Mouse (Mus musculus) MEL (cell line): ENCODE measurements around the gene Hist1h2ad. TPM values are rescaled to one million over a fixed set of nuclear protein-coding genes. Genes with fewer than 3 reads are reported as not detected.

Source experiments
- DNase-seq: peaks from one replicate; pipeline ENCODE4 v3.0.0; 2011; ENCODE audit warnings: low read depth, low spot score
- H3K27ac ChIP-seq: 2 replicates; pipeline ENCODE4 v1.5.1; 2012; ENCODE audit warnings: low read depth, mild to moderate bottlenecking, control low read depth, low read length, moderate library complexity; ENCODE audit not compliant: control insufficient read depth
- H3K27me3 ChIP-seq, 2 experiments: fragments of 150-350 bp in 1 of 2; sonication (generic) in 1 of 2; 2 replicates each; pipeline ENCODE4 v1.6.1; 2012; ENCODE audit warnings: low read length in 2 of 2, mild to moderate bottlenecking in 2 of 2, improper control_type of control experiment in 1 of 2, moderate library complexity in 1 of 2; ENCODE audit not compliant: insufficient read depth in 2 of 2, control insufficient read depth in 1 of 2
- H3K36me3 ChIP-seq, 2 experiments: 2 replicates each; pipeline ENCODE4 v1.6.1; 2012 to 2014; ENCODE audit warnings: low read length in 2 of 2, improper control_type of control experiment in 1 of 2, inconsistent platforms in 1 of 2, mild to moderate bottlenecking in 1 of 2; ENCODE audit not compliant: insufficient read depth in 2 of 2, control insufficient read depth in 1 of 2
- H3K4me1 ChIP-seq, 2 experiments: fragments of 150-350 bp in 1 of 2; sonication (generic) in 1 of 2; 2 replicates each; pipeline ENCODE4 v1.6.1; 2012; ENCODE audit warnings: low read length in 2 of 2, improper control_type of control experiment in 1 of 2, mild to moderate bottlenecking in 1 of 2; ENCODE audit not compliant: insufficient read depth in 2 of 2, control insufficient read depth in 1 of 2
- H3K4me3 ChIP-seq, 2 experiments: fragments of 150-350 bp in 1 of 2; sonication (generic) in 1 of 2; 2 replicates each; pipeline ENCODE4 v1.5.1; 2012; ENCODE audit warnings: low read depth in 2 of 2, low read length in 2 of 2, mild to moderate bottlenecking in 2 of 2, moderate library complexity in 2 of 2, control low read depth in 1 of 2, improper control_type of control experiment in 1 of 2; ENCODE audit not compliant: control insufficient read depth in 1 of 2, insufficient read depth in 1 of 2
- H3K79me2 ChIP-seq: 2 replicates; pipeline ENCODE4 v1.6.1; 2012; ENCODE audit warnings: mild to moderate bottlenecking, low read length, moderate library complexity; ENCODE audit not compliant: control insufficient read depth, poor library complexity, insufficient read depth
- H3K9ac ChIP-seq: 2 replicates; pipeline ENCODE4 v1.6.1; 2012; ENCODE audit warnings: low read depth, mild to moderate bottlenecking, control low read depth, low read length, moderate library complexity; ENCODE audit not compliant: control insufficient read depth, poor library complexity, severe bottlenecking
- H3K9me3 ChIP-seq: fragments of 150-350 bp; sonication (generic); replicated peaks from 2 replicates; pipeline ENCODE4 v1.6.1; 2012; ENCODE audit warnings: mild to moderate bottlenecking, low read length, improper control_type of control experiment, moderate library complexity; ENCODE audit not compliant: insufficient read depth
- CTCF ChIP-seq, 3 experiments: IDR thresholded peaks in 2 of 3; conservative IDR thresholded peaks in 1 of 3; 2 replicates each; pipeline ENCODE4 v1.5.1; 2011 to 2012; ENCODE audit warnings: low read length in 3 of 3, low read depth in 2 of 3, mild to moderate bottlenecking in 2 of 3, improper control_type of control experiment in 1 of 3, inconsistent platforms in 1 of 3, mixed read lengths in 1 of 3, moderate library complexity in 1 of 3; ENCODE audit not compliant: control insufficient read depth in 1 of 3, insufficient read depth in 1 of 3, poor library complexity in 1 of 3, severe bottlenecking in 1 of 3
- GATA1 ChIP-seq: IDR thresholded peaks from 2 replicates; pipeline ENCODE4 v1.6.1; 2011; ENCODE audit warnings: low read depth, low read length, improper control_type of control experiment
- JUND ChIP-seq: IDR thresholded peaks from 2 replicates; pipeline ENCODE4 v1.6.1; 2011; ENCODE audit warnings: low read depth, mild to moderate bottlenecking, improper control_type of control experiment, low read length
- NELFE ChIP-seq: IDR thresholded peaks from 2 replicates; pipeline ENCODE4 v1.6.1; 2011; ENCODE audit warnings: low read depth, low read length, improper control_type of control experiment
- POLR2A ChIP-seq, 2 experiments: IDR thresholded peaks; 2 replicates each; pipeline ENCODE4 v1.6.1; 2011 to 2012; ENCODE audit warnings: low read length in 2 of 2, mild to moderate bottlenecking in 2 of 2, control low read depth in 1 of 2, improper control_type of control experiment in 1 of 2, low read depth in 1 of 2, moderate library complexity in 1 of 2; ENCODE audit not compliant: control insufficient read depth in 1 of 2, insufficient read depth in 1 of 2, poor library complexity in 1 of 2
- POLR2AphosphoS2 ChIP-seq: IDR thresholded peaks from 2 replicates; pipeline ENCODE4 v1.6.1; 2011; ENCODE audit warnings: low read length, improper control_type of control experiment
- POLR2AphosphoS5 ChIP-seq: IDR thresholded peaks from 2 replicates; pipeline ENCODE4 v1.6.1; 2012; ENCODE audit warnings: low read depth, borderline replicate concordance, mild to moderate bottlenecking, inconsistent platforms, low read length, moderate library complexity, mixed read lengths
- RCOR1 ChIP-seq: IDR thresholded peaks from 2 replicates; pipeline ENCODE4 v1.6.1; 2012; ENCODE audit warnings: low read depth, mild to moderate bottlenecking, inconsistent platforms, low read length, improper control_type of control experiment
- SIN3A ChIP-seq: IDR thresholded peaks from 2 replicates; pipeline ENCODE4 v1.6.1; 2012; ENCODE audit warnings: low read length, improper control_type of control experiment, inconsistent platforms
- SMC3 ChIP-seq: IDR thresholded peaks from 2 replicates; pipeline ENCODE4 v1.6.1; 2011; ENCODE audit warnings: low read depth, low read length, improper control_type of control experiment
- TBP ChIP-seq: IDR thresholded peaks from 2 replicates; pipeline ENCODE4 v1.8.0; 2011; ENCODE audit warnings: low read depth, low read length, improper control_type of control experiment
- TCF12 ChIP-seq: IDR thresholded peaks from 2 replicates; pipeline ENCODE4 v1.6.1; 2014; ENCODE audit warnings: low read depth, mild to moderate bottlenecking, inconsistent platforms, low read length, improper control_type of control experiment, moderate library complexity
- UBTF ChIP-seq: IDR thresholded peaks from 2 replicates; pipeline ENCODE4 v1.6.1; 2012; ENCODE audit warnings: low read depth, mild to moderate bottlenecking, inconsistent platforms, low read length, improper control_type of control experiment, moderate library complexity, borderline replicate concordance; ENCODE audit not compliant: insufficient read depth
- ZC3H11A ChIP-seq: IDR thresholded peaks from 2 replicates; pipeline ENCODE4 v1.6.1; 2012; ENCODE audit warnings: low read depth, mild to moderate bottlenecking, inconsistent platforms, low read length, improper control_type of control experiment
- polyA plus RNA-seq, 2 experiments: library from polyadenylated mRNA; stranded (reverse) in 1 of 2; unstranded in 1 of 2; fragments of >175 nt in 1 of 2; fragments of >200 nt in 1 of 2; gene quantifications; 2 replicates each; pipeline versions ENCODE4 v1.2.1 to v1.2.4; 2012; ENCODE audit warnings: low replicate concordance in 2 of 2, low read depth in 1 of 2; ENCODE audit not compliant: insufficient read length in 2 of 2, insufficient read depth in 1 of 2, missing spikeins in 1 of 2
- total RNA-seq: library from RNA; depleted of rRNA; stranded (reverse); fragments of 300-350 nt; gene quantifications from 2 replicates; pipeline ENCODE4 v1.2.3, GENCODE M21; 2012

Hist1h2ad gene
- total and polyA plus RNA-seq, 3 experiments = 0.14 to 924 TPM; not detected in 1

- TF ChIP-seq NELFE (no peak), SIN3A (no peak), RCOR1 (no peak), ZC3H11A (no peak)
- peak overlapping the region; percentile 93 for H3K9ac ChIP-seq
- peaks cover 0 to 11% of the 10 kb centered on the region in 2 experiments; a peak in 1 of 4 replicates for H3K4me1 ChIP-seq
- peak overlapping the region; percentile 2 to 46; a peak in 2 of 4 replicates for H3K4me3 ChIP-seq
- peaks cover 3% of the 10 kb centered on the region; the same call in 1 of the 2 replicates for H3K79me2 ChIP-seq
- no peaks in the 10 kb centered on the region for H3K9me3 ChIP-seq
- no peaks in the 10 kb centered on the region for H3K27me3 ChIP-seq
- DNase-seq = peak; percentile 69
- peak overlapping the region; percentile 98 for H3K27ac ChIP-seq
- H3K36me3 ChIP-seq = peaks cover 0 to 39% of the 10 kb centered on the region in 2 experiments; a peak in 2 of 4 replicates
Observed at GRCm38 (mm10) chr13:23554393-23554792, 19.8 kb upstream of the Hist1h2ad start.

DNA sequence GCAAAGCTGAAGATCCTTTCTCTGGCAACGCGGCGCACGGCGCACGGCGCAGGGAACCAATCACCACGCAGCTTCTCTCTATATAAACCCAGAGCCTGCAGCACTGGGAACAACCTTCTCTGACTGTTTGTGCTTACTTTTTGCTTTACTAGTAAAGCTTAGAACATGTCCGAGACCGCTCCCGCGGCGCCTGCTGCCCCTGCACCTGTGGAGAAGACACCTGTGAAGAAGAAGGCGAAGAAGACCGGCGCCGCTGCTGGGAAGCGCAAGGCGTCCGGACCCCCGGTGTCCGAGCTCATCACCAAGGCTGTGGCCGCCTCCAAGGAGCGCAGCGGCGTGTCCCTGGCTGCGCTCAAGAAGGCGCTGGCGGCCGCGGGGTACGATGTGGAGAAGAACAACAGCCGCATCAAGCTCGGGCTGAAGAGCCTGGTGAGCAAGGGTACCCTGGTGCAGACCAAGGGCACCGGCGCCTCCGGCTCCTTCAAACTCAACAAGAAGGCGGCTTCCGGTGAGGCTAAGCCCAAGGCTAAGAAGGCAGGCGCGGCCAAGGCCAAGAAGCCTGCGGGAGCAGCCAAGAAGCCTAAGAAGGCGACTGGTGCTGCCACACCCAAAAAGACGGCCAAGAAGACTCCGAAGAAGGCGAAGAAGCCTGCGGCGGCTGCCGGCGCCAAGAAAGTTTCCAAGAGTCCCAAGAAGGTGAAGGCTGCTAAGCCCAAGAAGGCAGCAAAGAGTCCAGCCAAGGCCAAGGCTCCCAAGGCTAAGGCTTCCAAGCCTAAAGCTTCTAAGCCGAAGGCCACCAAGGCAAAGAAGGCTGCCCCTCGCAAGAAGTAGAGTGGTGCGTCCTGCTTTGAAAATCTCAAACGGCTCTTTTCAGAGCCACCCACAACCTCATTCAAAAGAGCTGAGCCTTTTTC, 19.0 kb upstream of the Hist1h2ad start:
- TF ChIP-seq POLR2AphosphoS2 = no peak
- TF ChIP-seq POLR2A (IDR thresholded peaks at IDR 0.05; ENCODE audit: control insufficient read depth in 1 of 2, insufficient read depth in 1 of 2, low read depth in 1 of 2, low read length in 2 of 2, poor library complexity in 1 of 2) = peak; percentile 88 to 99
- no peak for TF ChIP-seq SIN3A
- TF ChIP-seq POLR2AphosphoS5 = 0 out of 2 replicates have a peak, but pooled peaks have one; percentile 96
- TF ChIP-seq UBTF = peak; percentile 98; the same call in 1 of the 2 replicates
- TF ChIP-seq TBP = peak; percentile 99
- TF ChIP-seq CTCF (IDR thresholded peaks at IDR 0.05 in 2 of 3, conservative IDR thresholded peaks at IDR 0.05 in 1 of 3; ENCODE audit: control insufficient read depth in 1 of 3, insufficient read depth in 1 of 3, low read depth in 2 of 3, low read length in 3 of 3, poor library complexity in 1 of 3, severe bottlenecking in 1 of 3) = 0 out of 6 replicates have a peak, but pooled peaks of 1 of the 3 experiments have one; percentile 6
- peak overlapping the region; percentile 2 to 48 for H3K4me3 ChIP-seq
- H3K9me3 ChIP-seq = no peaks in the 10 kb centered on the region
- H3K79me2 ChIP-seq = peaks cover 3% of the 10 kb centered on the region; the same call in 1 of the 2 replicates
- peak overlapping the region; percentile 93 for H3K9ac ChIP-seq
- peaks cover 0 to 11% of the 10 kb centered on the region in 2 experiments; a peak in 1 of 4 replicates for H3K4me1 ChIP-seq
- peaks cover 0 to 35% of the 10 kb centered on the region in 2 experiments; a peak in 2 of 4 replicates for H3K36me3 ChIP-seq
- no peaks in the 10 kb centered on the region for H3K27me3 ChIP-seq
- DNase-seq = peak; percentile 94
- peak overlapping the region; percentile 98 for H3K27ac ChIP-seq

DNA sequence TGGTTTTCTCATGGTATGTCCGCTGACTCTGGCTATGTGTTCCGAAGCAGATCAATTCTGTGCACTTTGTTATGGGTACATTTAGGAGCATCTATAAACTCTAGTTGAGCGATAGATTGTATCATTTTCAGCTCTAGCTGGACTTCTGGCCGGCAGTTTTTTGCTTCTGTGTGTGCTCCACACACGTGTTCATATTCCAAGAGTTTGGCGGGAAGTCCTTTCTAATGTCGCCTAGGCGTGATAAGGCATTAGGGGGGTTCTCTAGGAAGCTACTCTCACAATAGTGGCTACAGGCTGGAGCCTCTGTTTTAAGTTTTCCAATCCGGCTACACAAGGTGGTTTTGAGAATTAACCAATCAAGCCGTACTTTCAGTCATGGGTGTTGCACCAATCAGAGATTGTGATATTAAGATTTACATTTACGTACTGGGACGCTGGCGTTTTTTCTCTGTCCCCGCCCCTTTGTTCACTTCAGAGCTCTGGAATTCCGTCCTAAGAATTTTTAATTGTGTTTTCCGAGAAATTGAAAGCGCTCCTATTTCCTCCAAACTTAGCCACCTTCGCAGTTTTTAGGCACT, 18.3 kb upstream of the Hist1h2ad start:
- Histone ChIP-seq H3K4me1 (peaks cover 0 to 7% of the 10 kb centered on the region in 2 experiments; a peak in 1 of 4 replicates), H3K27ac (peak overlapping the region; percentile 98), H3K9me3 (no peaks in the 10 kb centered on the region), H3K4me3 (peak overlapping the region; percentile 35 to 48), H3K36me3 (peaks cover 0 to 33% of the 10 kb centered on the region in 2 experiments; a peak in 2 of 4 replicates), H3K9ac (peak overlapping the region; percentile 93), H3K27me3 (no peaks in the 10 kb centered on the region), H3K79me2 (peaks cover 3% of the 10 kb centered on the region; the same call in 1 of the 2 replicates)
- TF ChIP-seq POLR2A (IDR thresholded peaks at IDR 0.05; ENCODE audit: control insufficient read depth in 1 of 2, insufficient read depth in 1 of 2, low read depth in 1 of 2, low read length in 2 of 2, poor library complexity in 1 of 2) = peak; percentile 65 to 99
- TF ChIP-seq GATA1 = no peak
- TF ChIP-seq TCF12 = no peak
- TF ChIP-seq TBP = peak; percentile 95
- TF ChIP-seq SMC3 = no peak
- no peak for TF ChIP-seq JUND
- peak; percentile 99; the same call in 1 of the 2 replicates for TF ChIP-seq POLR2AphosphoS5
- TF ChIP-seq SIN3A = no peak
- DNase-seq = peak; percentile 96
